Mouse (Mus musculus): ENCODE results near the gene Stx3. TPM values are rescaled to one million over a fixed set of nuclear protein-coding genes. Genes with fewer than 3 reads are reported as not detected.

Gene Stx3
- total RNA-seq, 2 experiments from 2014 or later: 24.2 to 32.3 TPM

DNA sequence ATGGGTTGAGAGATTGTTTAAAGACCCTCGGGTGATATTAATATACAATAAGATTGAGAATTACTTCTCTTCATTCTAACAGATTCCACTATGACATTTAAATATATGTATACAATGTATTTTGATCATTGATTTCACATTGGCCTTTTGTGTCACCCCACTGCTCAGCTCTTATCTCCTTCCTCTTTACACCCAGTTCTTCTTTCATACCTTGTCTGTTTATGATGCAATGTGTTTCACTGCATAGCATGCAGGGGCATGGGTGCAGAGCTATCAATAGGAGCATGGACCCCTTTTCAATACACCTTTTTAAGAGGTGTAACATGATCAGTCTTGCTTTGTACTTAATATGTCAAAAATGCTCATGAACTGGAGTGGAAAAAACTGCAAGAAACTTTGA, 88.9 kb downstream of the Stx3 start:
- DNase-seq (ENCODE audit: extremely low spot score in 1 of 2, low spot score in 1 of 2): no peak

DNA sequence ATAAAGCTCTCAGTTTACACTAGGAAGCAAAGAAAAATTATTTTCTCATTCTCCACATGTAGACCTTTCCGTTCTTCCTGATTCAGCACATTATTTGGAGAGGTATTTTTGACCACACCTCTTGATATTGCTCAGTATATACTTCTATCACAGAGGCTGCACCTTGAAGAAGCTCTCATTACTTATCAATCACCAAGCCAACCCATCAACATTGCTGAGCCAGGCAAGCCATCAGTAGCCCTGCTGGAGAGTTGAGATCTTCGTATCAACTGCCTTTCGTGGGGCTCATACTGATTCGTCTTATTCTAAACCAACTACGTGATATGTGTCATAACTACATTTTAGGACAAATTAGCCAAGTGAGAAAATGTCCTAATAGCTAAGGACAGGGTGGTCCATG, 91.9 kb downstream of the Stx3 start:
- no peak for DNase-seq (ENCODE audit: extremely low spot score in 1 of 2, low spot score in 1 of 2)

DNA sequence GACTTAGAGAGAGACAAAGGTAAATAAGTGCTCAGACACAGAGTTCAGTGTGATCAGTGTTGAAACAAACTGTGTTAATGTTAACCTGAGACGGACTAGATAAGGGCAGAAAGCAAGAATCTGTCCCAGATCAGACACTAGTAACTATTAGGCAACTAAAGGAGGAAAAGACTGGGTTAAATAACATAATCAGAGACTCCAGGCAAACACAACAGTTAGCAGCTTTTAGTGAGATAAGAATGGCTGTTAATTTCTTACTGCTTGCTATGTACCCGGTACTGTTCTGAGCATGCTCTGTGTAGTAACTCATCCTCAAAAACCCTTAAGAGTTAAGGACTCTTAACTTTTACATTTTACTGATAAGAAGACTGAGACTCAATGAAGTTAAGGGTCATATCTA, 93.3 kb downstream of the Stx3 start:
- DNase-seq (ENCODE audit: extremely low spot score in 1 of 2, low spot score in 1 of 2): no peak

Other genes with a start within 250 kb of the Stx3 start
- under 1 TPM; 0.54 to 0.98 TPM for gene Ms4a6d, start 214.6 kb downstream of the Stx3 start, total RNA-seq (2021)
- gene Ms4a2, start 195.7 kb downstream of the Stx3 start, total RNA-seq (2021): not detected
- not detected for gene Ms4a3, start 178.6 kb downstream of the Stx3 start, total RNA-seq (2021)
- not detected for gene Oosp2, start 158.8 kb downstream of the Stx3 start, total RNA-seq (2021)
- gene Oosp1, start 128.3 kb downstream of the Stx3 start, total RNA-seq (2021): not detected
- gene Oosp3, start 122.3 kb downstream of the Stx3 start, total RNA-seq (2021): not detected
- gene Gif, start 71.8 kb downstream of the Stx3 start, total RNA-seq (2021): not detected
- 10 to 100 TPM; 34.2 to 37.6 TPM for gene Mrpl16, start 49.0 kb downstream of the Stx3 start, total RNA-seq (2021)
- gene Olfr1417, start 19.8 kb upstream of the Stx3 start, total RNA-seq (2021): not detected
- gene Olfr1418, start 41.7 kb upstream of the Stx3 start, total RNA-seq (2021): not detected
- gene Olfr1419, start 55.7 kb upstream of the Stx3 start, total RNA-seq (2021): not detected
- gene Olfr1420, start 67.2 kb upstream of the Stx3 start, total RNA-seq (2021): not detected
- gene Patl1, start 93.0 kb upstream of the Stx3 start, total RNA-seq (2021): 10 to 100 TPM; 19.3 TPM
- 10 to 100 TPM; 52.9 to 54.8 TPM for gene Osbp, start 146.5 kb upstream of the Stx3 start, total RNA-seq (2021)
- not detected for gene Olfr1423, start 221.9 kb upstream of the Stx3 start, total RNA-seq (2021)
- not detected for gene Olfr1424, start 243.3 kb upstream of the Stx3 start, total RNA-seq (2021)

All from layer of hippocampus, postnatal 25 days (tissue).